Mouse (Mus musculus) testis, adult 2 months (tissue): Measurements from ENCODE around the gene Zdhhc12.

Source experiments
- CTCF ChIP-seq: fragments of 200-500 bp; IDR thresholded peaks from 2 replicates; pipeline ENCODE4 v1.5.1; 2012; ENCODE audit warnings: low read depth, mild to moderate bottlenecking, inconsistent platforms, low read length, moderate library complexity; ENCODE audit not compliant: control insufficient read depth, insufficient read depth, insufficient replicate concordance
- POLR2A ChIP-seq: fragments of 200-500 bp; IDR thresholded peaks from 2 replicates; pipeline ENCODE4 v1.6.1; 2012; ENCODE audit warnings: low read depth, mild to moderate bottlenecking, inconsistent platforms, low read length, moderate library complexity; ENCODE audit not compliant: control insufficient read depth

DNA sequence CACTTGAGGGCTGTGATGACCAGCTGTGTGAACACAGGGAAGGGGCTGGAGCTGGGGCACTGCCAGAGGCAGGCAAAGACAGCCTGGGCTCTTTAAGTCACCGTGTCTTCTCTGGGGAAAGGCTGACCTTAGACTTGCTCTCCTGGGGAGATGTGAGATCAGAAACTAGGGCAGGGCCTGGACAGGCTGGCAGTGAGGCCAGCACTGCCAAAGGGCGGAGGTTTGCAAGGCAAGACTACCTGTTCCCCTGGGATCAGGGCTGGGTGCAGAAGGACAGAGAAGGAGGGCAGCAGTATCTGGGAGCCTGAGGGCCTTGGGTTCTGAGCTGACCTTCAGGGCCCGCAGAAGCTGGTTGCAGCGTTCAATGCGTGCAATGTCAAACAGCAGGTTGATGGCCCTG, 14.2 kb upstream of the Zdhhc12 start:
- no peak for TF ChIP-seq CTCF
- no peak for TF ChIP-seq POLR2A
